Mouse (Mus musculus): ENCODE data around the gene Pramel5.
"Not testable (repeated sequence)": the region's sequence is repeated elsewhere in the genome, so short reads cannot be mapped to it uniquely, and the experiment has no call there.

Gene Pramel5

GRCm38 (mm10) chr4:144280388-144280787 is at the start of gene Pramel5:
Gene Pramel5, minus strand, starts transcription at chr4:144280488.
- DNase-seq = not testable (repeated sequence)

- DNase-seq = not testable (repeated sequence)
These were observed 49.7 kb upstream of the Pramel5 start, which contains the start of gene Gm13128 for GRCm38 (mm10) chr4:144329949-144330348. Gene Gm13128, plus strand, starts transcription at chr4:144330249.

- DNase-seq = not testable (repeated sequence)
These were observed 32.6 kb upstream of the Pramel5 start for GRCm38 (mm10) chr4:144312666-144313460.

GRCm38 (mm10) chr4:144299414-144299813 is 19.1 kb upstream of the Pramel5 start:
- not testable (repeated sequence) for DNase-seq

GRCm38 (mm10) chr4:144254768-144255167 is 25.5 kb downstream of the Pramel5 start:
- not testable (repeated sequence) for DNase-seq
